Mouse (Mus musculus) spleen, postnatal 10 days (tissue): ENCODE results near the gene Spsb4.
"Not testable (repeated sequence)": the region's sequence is repeated elsewhere in the genome, so short reads cannot be mapped to it uniquely, and the experiment has no call there.

Source experiments
- DNase-seq, 2 experiments: peaks; one replicate each; pipeline ENCODE4 v3.0.0; 2021 to 2022; ENCODE audit warnings: low spot score in 2 of 2

Gene Spsb4

DNA sequence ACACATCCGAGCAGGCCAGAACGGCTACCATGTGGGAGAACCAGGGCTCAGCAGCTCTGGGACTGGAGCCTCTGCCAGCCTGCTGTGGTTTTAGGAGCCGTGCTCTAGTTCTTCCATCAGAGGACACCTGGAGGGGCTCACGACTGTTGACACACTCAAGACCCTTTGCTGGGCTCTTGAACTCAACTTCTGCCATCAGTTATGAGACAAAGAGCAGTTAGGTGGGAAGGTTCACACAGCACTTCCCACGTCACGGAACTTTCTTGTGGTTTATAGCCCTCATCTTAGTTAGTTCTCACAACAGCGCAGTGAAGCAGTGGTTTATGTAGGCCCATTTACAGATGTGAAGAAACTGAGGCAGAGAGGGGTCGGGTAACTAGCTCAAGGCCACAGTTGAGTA, 65.2 kb downstream of the Spsb4 start:
- DNase-seq: no peak

DNA sequence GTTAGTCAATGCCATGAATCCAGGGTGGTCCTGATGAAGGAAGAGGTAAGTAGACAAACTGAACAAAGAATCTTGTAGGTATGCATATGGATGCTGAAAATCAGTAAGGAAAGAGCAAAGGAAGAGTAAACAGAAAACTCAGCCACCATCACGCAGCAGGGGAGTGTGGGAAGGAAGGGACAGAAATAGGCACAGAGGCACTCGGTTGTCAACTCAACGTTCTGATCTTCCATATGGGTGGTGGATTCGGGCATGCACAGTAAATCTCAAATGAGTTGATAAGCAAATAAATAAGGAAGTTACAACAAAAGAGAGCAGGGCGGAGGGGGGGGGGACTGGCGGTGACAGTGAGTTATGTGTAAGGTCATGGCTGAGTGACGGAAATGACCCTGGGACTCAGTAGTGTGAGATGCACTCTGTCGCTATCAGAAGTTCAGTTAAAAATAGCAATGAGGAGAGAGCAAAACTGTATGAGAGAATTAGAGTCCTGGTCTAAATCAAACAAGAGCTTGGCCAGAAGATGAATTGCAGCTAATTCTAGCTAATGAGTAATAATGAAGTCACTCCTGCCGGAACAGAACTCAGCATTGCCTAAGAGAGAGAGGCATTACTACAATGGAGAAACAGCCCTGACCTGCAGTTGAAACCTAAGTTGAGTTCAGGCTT, 66.2 kb downstream of the Spsb4 start:
- DNase-seq: no peak

GRCm38 (mm10) chr9:96949551-96949950, 69.1 kb downstream of the Spsb4 start:
- no peak for DNase-seq

DNA sequence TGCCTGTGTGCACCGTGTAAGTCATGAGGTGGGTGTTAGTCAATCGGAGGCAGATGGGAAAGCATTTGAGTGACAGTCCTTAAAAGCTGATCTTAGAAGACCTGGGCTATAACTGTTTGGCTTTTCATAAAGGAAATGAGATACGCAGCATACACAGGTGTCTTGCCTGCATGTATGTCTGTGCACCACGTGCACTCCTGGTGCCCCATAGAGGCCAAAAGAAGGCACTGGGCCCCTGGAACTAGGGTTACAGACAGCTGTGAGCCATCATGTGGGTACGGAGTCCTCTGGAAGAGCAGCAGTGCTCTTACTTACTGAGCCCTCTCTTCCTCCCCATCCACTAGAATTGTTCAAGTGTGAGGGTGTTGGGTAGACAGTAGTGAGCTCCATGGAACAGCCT, 70.1 kb downstream of the Spsb4 start:
- no peak for DNase-seq

DNA sequence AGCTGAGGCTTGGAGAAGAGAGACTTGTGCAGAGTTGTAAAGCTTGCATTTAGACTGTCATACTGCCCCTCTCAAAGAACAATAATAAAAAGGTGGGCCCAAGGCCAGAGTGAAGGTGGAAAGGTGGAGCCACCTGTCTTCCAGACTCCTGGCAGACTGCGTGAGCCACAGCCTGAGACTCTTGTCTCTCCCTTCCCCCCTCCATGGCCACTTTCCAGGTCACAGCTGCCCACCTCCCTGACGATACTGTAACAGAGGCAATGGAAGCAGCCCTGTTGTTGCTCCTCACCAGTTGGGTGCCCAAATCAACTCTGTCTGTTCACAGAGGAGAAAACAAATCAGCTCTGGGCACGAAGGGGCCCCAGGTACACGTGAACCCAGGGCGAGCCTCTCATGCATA, 71.5 kb downstream of the Spsb4 start:
- no peak for DNase-seq

DNA sequence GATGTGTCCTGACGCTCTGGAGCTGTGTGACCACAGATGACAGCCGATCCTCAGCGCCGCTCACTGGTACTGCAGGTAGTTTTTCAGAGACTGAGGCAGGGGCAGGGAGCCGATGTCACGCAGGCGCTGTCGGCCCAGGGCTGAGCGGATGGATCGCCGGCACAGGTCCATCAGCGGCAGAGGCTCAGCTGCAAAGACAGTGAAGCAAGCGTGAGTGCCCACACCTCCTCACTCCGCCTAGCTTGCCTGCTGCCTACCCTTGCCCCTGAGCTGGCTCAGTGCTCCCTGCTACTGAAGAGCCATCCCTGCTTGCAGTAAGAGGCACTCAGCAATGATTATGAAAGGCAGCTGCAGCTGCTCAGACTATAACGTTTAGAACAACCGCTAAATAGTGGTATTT, 74.1 kb downstream of the Spsb4 start:
- DNase-seq: no peak

- peak in 1 of 2 experiments; percentile 25 for DNase-seq
Observed at GRCm38 (mm10) chr9:96942975-96943374, 75.7 kb downstream of the Spsb4 start.

- DNase-seq: no peak
Observed at GRCm38 (mm10) chr9:96938887-96939286, 79.8 kb downstream of the Spsb4 start.

DNA sequence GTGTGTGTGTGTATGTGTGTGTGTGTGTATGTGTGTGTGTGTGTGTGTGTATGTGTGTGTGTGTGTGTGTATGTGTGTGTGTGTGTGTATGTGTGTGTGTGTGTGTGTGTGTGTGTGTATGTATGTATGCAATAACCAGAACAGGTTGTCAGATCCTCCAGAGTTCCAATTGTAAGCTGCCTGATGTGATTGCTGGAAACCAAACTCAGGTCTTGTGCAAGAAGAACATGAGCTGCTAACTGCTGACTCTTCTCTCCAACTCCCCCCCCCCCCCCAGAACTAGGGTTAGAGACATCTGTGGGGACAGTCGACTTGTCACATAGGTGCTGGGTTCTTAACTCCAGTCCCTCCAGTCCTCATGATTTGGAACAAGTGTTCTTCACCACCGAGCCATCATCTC, 82.2 kb downstream of the Spsb4 start:
- DNase-seq: not testable (repeated sequence)

DNA sequence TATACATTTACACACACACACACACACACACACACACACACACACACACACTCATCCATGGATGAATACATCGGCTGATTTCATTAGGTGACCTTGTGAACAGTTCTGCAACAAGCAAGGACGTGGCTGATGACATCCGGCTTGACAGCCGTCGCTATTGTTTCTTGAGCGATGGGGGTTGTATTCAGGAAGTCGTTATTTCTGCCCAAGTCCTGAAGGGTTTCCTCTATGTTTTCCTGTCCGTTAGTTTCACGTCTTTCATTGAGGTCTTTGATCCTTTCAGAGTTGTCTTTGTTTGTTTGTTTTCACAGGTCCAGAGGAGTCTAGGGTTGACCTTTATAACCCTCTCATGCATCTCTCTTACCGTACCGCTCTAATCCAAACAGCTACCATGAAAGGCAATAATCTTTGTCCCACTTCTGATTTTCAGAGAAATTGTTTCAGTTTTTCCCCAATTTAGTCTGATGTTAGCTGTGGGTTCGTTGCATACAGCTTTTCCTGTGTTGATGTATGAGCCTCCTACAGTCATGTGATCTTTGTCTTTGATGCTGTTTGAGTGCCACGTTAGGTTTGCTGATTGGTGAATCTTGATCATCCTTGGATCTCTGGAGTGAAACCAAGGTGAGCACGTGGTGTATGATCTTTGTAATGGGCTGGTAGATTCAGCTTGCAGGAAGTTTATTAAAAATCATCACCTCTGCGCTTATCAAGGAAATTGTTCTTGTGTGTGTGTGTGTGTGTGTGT, 82.9 kb downstream of the Spsb4 start:
- DNase-seq: no peak

DNA sequence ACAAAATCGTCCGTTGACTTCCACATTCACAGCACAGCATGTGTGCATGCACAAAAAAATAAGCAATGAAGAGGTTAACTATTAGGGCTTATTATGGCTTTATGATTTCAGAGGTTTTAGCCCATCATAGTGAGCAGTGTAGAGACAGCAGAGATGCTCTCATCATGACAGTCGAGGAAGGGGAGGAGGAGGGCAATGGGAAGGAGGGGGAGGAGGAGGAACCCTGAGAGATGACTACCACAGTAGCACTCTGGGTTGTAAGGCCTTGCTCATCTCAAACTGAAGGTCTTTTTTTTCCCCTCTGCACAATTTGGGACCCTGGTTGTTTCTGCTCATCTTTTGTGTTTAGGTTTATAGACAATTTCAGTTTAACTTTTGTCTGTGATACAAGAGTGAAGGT, 83.8 kb downstream of the Spsb4 start:
- no peak for DNase-seq

DNA sequence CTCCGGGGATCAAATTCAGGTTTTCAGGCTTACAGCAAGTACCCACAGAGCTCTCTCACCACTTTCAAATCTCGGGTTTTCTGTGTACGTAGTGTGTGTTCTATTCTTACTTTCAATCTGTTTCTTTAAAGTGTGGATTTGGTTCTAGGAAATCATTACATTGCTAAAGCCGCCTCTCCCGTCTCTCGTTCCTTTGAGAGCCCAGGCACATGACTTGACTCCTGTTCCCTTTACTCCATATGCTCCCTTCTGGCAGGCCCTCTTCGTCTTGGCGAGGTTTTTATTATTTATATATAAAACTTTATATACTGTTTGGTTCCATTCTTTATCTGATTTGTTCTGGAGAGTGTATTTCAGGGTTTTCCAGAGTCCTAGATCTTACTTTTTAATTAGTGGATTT, 85.9 kb downstream of the Spsb4 start:
- DNase-seq: no peak

GRCm38 (mm10) chr9:96923577-96924316, 94.9 kb downstream of the Spsb4 start:
- no peak for DNase-seq

- DNase-seq: no peak
Observed at GRCm38 (mm10) chr9:96923119-96923518, 95.5 kb downstream of the Spsb4 start.

- peak; percentile 76 to 87 for DNase-seq
Observed at GRCm38 (mm10) chr9:96916620-96917538, 101.8 kb downstream of the Spsb4 start.

DNA sequence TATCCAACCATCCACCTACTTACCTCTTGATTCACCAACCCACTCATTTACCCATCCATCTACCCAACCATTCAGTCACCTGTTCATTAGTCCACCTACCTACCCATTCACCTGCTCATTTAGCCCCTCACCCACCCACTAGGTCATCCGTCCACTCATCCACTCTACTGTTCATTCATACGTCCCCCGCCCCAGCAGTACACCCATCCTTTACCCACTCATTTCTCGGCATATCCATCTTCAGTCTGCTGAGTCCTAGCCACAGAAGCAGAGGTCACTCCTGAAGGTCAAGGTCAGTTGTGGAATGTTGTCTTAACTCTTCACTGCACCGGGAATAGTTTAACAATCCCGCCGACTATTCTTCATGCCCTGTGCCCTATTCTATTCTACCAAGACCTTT, 102.6 kb downstream of the Spsb4 start:
- no peak for DNase-seq

DNA sequence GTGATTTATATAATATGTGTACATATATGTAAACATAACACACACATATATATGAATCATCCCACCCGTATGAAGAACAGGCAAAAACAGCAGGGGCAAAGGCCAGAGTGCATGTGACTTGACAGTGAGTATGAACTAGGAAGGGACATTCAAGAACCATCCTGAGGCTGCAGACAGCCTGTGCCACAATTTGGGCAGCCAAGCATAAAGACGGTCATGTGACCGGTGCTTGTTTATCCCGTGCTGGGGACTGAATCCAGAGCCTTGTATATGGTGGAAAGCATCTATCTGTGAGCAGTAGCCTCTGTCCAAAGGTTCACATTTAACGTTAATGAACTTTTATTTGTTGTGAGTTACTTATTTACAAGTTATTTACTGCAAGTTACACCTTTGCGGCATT, 103.8 kb downstream of the Spsb4 start:
- DNase-seq: no peak

DNA sequence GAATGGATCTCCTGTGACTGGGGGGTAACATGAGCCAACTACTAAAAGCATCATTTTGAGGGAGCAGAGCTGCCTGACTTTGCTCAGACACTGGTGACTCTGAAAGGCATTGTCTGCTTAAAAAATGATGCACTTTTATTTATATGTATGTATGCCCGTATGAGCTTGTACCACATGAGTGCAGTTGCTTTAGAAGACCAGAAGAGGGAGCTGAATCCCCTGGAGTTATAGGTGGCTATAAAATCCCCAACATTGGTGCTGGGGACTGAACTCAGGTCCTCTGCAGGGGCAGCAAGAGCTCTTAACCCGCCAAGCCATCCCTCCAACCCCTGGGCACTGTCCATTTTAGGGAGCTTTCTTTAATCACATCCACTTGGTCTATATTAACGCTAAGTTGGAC, 104.6 kb downstream of the Spsb4 start:
- DNase-seq: no peak

GRCm38 (mm10) chr9:96909503-96909902, 109.1 kb downstream of the Spsb4 start:
- no peak for DNase-seq

DNA sequence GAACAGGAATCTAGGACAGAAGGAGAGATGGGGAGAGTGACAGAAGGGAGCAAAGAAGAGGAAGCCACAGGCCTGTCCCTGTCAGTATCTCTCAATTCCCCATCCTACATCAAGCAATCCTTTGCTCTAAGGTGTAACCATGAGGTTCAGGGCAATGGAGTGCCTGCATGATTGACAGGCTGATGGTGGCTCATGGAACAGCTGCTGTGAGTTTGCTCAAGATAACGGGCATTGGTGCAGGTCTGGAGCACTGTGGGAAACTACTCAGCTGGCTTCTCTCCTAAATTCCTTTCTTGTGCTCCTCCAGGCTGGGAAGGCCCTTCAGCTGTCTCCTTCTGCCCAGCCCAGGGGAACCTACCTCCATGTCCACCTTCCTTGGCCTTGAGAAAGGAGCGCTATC, 109.9 kb downstream of the Spsb4 start:
- DNase-seq: no peak
